9 mouse cellular contexts compared by ENCODE assay signal in genomic region chr8:111820691-111821090, GRCm38 (mm10). TPM values are rescaled to one million over a fixed set of nuclear protein-coding genes. Genes with fewer than 3 reads are reported as not detected.
DNase-seq lines count a peak whose midpoint lies in the region; ATAC-seq lines count a peak whose summit lies in the region.
"Had no signal": no experiment of that assay in that cellular context is flagged by ENCODE, and none has a peak within 500 bp of the region (broad histone marks: within the 10 kb centered on the region; RNA-seq: fewer than 3 reads in every experiment).

No protein-coding gene starts in this region.

- 0 out of 2 replicates have a peak overlapping the region, but pooled peaks have one; percentile 10 for H3K27ac ChIP-seq in heart, embryonic 11.5 days (ENCODE audit: low read depth, low read length)
- H3K27ac ChIP-seq in heart, embryonic 10.5 days, result no peak overlapping the region

- intact Hi-C loops in left cerebral cortex, postnatal 36 days (cut with DNase I), result no loop called here

- H3K4me1 ChIP-seq in heart, embryonic 11.5 days (ENCODE audit: control insufficient read depth, insufficient read depth, low read length), result peaks cover 7% of the 10 kb centered on the region
- peaks cover 11% of the 10 kb centered on the region; the same call in 1 of the 2 replicates for H3K4me1 ChIP-seq in heart, embryonic 10.5 days

- H3K4me3 ChIP-seq in heart, embryonic 11.5 days (ENCODE audit: low read depth, low read length), result no peak overlapping the region
- no peak overlapping the region for H3K4me3 ChIP-seq in heart, embryonic 10.5 days
- H3K4me3 ChIP-seq: myocyte had no signal

- H3K27me3 ChIP-seq in heart, embryonic 11.5 days (ENCODE audit: control insufficient read depth, insufficient read depth, low read length), result no peaks in the 10 kb centered on the region
- H3K27me3 ChIP-seq in heart, embryonic 10.5 days (ENCODE audit: insufficient read depth, poor library complexity, severe bottlenecking), result no peaks in the 10 kb centered on the region

- ATAC-seq in heart, embryonic 11.5 days (replicated peaks; ENCODE audit: insufficient number of reproducible peaks, low FRiP score, low TSS enrichment), result no peak

- no peak overlapping the region for H3K9ac ChIP-seq in heart, embryonic 11.5 days (ENCODE audit: low read depth, low read length)

- 80% methylated on average over 4 of the region's 4 CpGs for WGBS in heart, embryonic 11.5 days (ENCODE audit: insufficient replicate concordance)
- WGBS in heart, embryonic 10.5 days, result 73% methylated on average over 4 of the region's 4 CpGs

- no peak overlapping the region for H3K4me2 ChIP-seq in heart, embryonic 11.5 days

- peaks cover 9% of the 10 kb centered on the region for H3K36me3 ChIP-seq in heart, embryonic 11.5 days (ENCODE audit: control insufficient read depth, insufficient read depth, low read length)
- peaks cover 55% of the 10 kb centered on the region for H3K36me3 ChIP-seq in heart, embryonic 10.5 days

- no peak for DNase-seq in heart, embryonic 10.5 days (ENCODE audit: low spot score)
- peak; percentile 16 to 33 for DNase-seq in lung, adult 18-20 months
- no peak for DNase-seq in lung, postnatal 10 days
- peak; percentile 39 for DNase-seq in kidney, adult 9 months
- peak; percentile 36 for DNase-seq in lung, postnatal 25 days (ENCODE audit: low spot score)
- no peak for DNase-seq in left cerebral cortex, postnatal 36 days (ENCODE audit: low spot score in 2 of 2)
- no peak for DNase-seq in cerebellum, adult 8-10 months

- H3K9me3 ChIP-seq in heart, embryonic 11.5 days (replicated peaks; ENCODE audit: control insufficient read depth, low read length), result no peaks in the 10 kb centered on the region
- no peaks in the 10 kb centered on the region for H3K9me3 ChIP-seq in heart, embryonic 10.5 days

RNA-seq across cellular contexts. Expression of gene Cfdp1, which starts 33.4 kb away (rescaled TPM):
- polyA plus RNA-seq in heart, embryonic 11.5 days (2014; fragmentation: Nextera tagmentation; extraction: Ambion mirVana), result 163 and 173 TPM in 2 replicates
- polyA plus RNA-seq in heart, embryonic 10.5 days (2016; fragmentation: Nextera tagmentation; extraction: Ambion mirVana), result 155 and 217 TPM in 2 replicates
- total RNA-seq in left cerebral cortex, postnatal 36 days (2021), result 10 to 100 TPM; 76.9 to 78.2 TPM

RNA-seq across cellular contexts. Expression of gene Tmem170, which starts 55.9 kb away (rescaled TPM):
- polyA plus RNA-seq in heart, embryonic 11.5 days (2014; fragmentation: Nextera tagmentation; extraction: Ambion mirVana), result 4.5 and 5.8 TPM in 2 replicates
- polyA plus RNA-seq in heart, embryonic 10.5 days (2016; fragmentation: Nextera tagmentation; extraction: Ambion mirVana), result 5.1 and 7.4 TPM in 2 replicates
- total RNA-seq in left cerebral cortex, postnatal 36 days (2021), result 1 to 10 TPM; 2.9 to 4.4 TPM

Comparison
In these comparisons a context has a peak if more than half of its experiments do, and no peak if none do; other contexts are left out.
1. DNase-seq: peak in lung, adult 18-20 months (2 of 2), kidney, adult 9 months (single experiment) and lung, postnatal 25 days (single experiment); none in heart, embryonic 10.5 days (single experiment), lung, postnatal 10 days (single experiment), left cerebral cortex, postnatal 36 days (0 of 2) and cerebellum, adult 8-10 months (single experiment).